Mouse (Mus musculus) hindbrain, embryonic 13.5 days (tissue): ENCODE measurements around the gene Cd200r3. TPM values are rescaled to one million over a fixed set of nuclear protein-coding genes. Genes with fewer than 3 reads are reported as not detected.

Source experiments
- ATAC-seq: fragments of 200-750 bp; cut with Nextera tagmentation; 2 replicates; pipeline ENCODE4 v1.8.0; 2017; ENCODE audit warnings: moderate TSS enrichment; ENCODE audit not compliant: low FRiP score
- H3K27ac ChIP-seq: fragments of 300-500 bp; sonication (generic); 2 replicates; pipeline ENCODE4 v1.5.1; 2015; ENCODE audit warnings: inconsistent platforms, mild to moderate bottlenecking, moderate library complexity
- H3K27me3 ChIP-seq: fragments of 300-500 bp; sonication (generic); 2 replicates; pipeline ENCODE4 v1.6.1; 2015; ENCODE audit warnings: mild to moderate bottlenecking, inconsistent platforms
- H3K36me3 ChIP-seq: fragments of 300-500 bp; sonication (generic); 2 replicates; pipeline ENCODE4 v1.6.1; 2015; ENCODE audit warnings: mild to moderate bottlenecking, inconsistent platforms
- H3K4me1 ChIP-seq: fragments of 300-500 bp; sonication (generic); replicated peaks from 2 replicates; pipeline ENCODE4 v1.6.1; 2015; ENCODE audit warnings: inconsistent platforms
- H3K4me2 ChIP-seq: fragments of 300-500 bp; sonication (generic); 2 replicates; pipeline ENCODE4 v1.6.1; 2015; ENCODE audit warnings: inconsistent platforms, mild to moderate bottlenecking, moderate library complexity
- H3K4me3 ChIP-seq: fragments of 300-500 bp; sonication (generic); 2 replicates; pipeline ENCODE4 v1.5.1; 2015; ENCODE audit warnings: mild to moderate bottlenecking, inconsistent platforms
- H3K9ac ChIP-seq: fragments of 300-500 bp; sonication (generic); 2 replicates; pipeline ENCODE4 v1.6.1; 2015; ENCODE audit warnings: mild to moderate bottlenecking, inconsistent platforms
- H3K9me3 ChIP-seq: fragments of 300-500 bp; sonication (generic); 2 replicates; pipeline ENCODE4 v1.6.1; 2016; ENCODE audit warnings: inconsistent platforms
- WGBS: fragments of 180-500 bp; shearing (Covaris S2); methylation state at CpG from one replicate; pipeline ENCODE4 v1.1.7; 2015; 5-methylcytosine and 5-hydroxymethylcytosine counted together
- polyA plus RNA-seq: library from polyadenylated mRNA; unstranded; fragments of >200 nt; fragmentation: Nextera tagmentation; extraction: Ambion mirVana; gene quantifications from 2 replicates; pipeline ENCODE4 v1.2.1, GENCODE M21; 2015

The Cd200r3 gene
- not detected in 2 replicates for polyA plus RNA-seq

GRCm38 (mm10) chr16:44943468-44943867 lies at the start of gene Cd200r3:
Gene Cd200r3 (plus strand): TSS chr16:44943678.
- ATAC-seq, result no peak
- no peak within 1 kb of the TSS for H3K27ac ChIP-seq
- H3K4me2 ChIP-seq, result no peak within 1 kb of the TSS
- H3K36me3 ChIP-seq, result no peaks in the 10 kb centered on the region
- H3K9me3 ChIP-seq, result no peaks in the 10 kb centered on the region
- 84% methylated on average over 3 of the region's 3 CpGs for WGBS
- H3K9ac ChIP-seq, result no peak within 1 kb of the TSS
- H3K4me1 ChIP-seq, result no peaks in the 10 kb centered on the region
- no peaks in the 10 kb centered on the region for H3K27me3 ChIP-seq
- H3K4me3 ChIP-seq, result no peak within 1 kb of the TSS

GRCm38 (mm10) chr16:44932016-44932415 lies 11.5 kb upstream of the Cd200r3 start:
- 94% methylated on average over 1 of the region's 1 CpGs for WGBS
- Histone ChIP-seq H3K27ac (no peak overlapping the region), H3K4me2 (no peak overlapping the region), H3K36me3 (no peaks in the 10 kb centered on the region), H3K9me3 (no peaks in the 10 kb centered on the region), H3K4me3 (no peak overlapping the region), H3K4me1 (no peaks in the 10 kb centered on the region), H3K9ac (no peak overlapping the region), H3K27me3 (no peaks in the 10 kb centered on the region)
- ATAC-seq, result no peak

GRCm38 (mm10) chr16:44951360-44952114 lies 8.1 kb downstream of the Cd200r3 start:
- no peak overlapping the region for H3K4me2 ChIP-seq
- no peaks in the 10 kb centered on the region for H3K36me3 ChIP-seq
- no peak for ATAC-seq
- H3K4me1 ChIP-seq, result no peaks in the 10 kb centered on the region
- no peaks in the 10 kb centered on the region for H3K9me3 ChIP-seq
- no peak overlapping the region for H3K4me3 ChIP-seq
- H3K27me3 ChIP-seq, result no peaks in the 10 kb centered on the region
- no peak overlapping the region for H3K27ac ChIP-seq
- no peak overlapping the region for H3K9ac ChIP-seq
- 70% methylated on average over 4 of the region's 4 CpGs for WGBS

- no peaks in the 10 kb centered on the region for H3K36me3 ChIP-seq
- H3K4me1 ChIP-seq, result no peaks in the 10 kb centered on the region
- no peak overlapping the region for H3K27ac ChIP-seq
- WGBS, result 90% methylated on average over 2 of the region's 2 CpGs
- no peaks in the 10 kb centered on the region for H3K27me3 ChIP-seq
- ATAC-seq, result no peak
- no peak overlapping the region for H3K4me2 ChIP-seq
- H3K9ac ChIP-seq, result no peak overlapping the region
- no peak overlapping the region for H3K4me3 ChIP-seq
- no peaks in the 10 kb centered on the region for H3K9me3 ChIP-seq
Observed at GRCm38 (mm10) chr16:44962296-44962695, 18.8 kb downstream of the Cd200r3 start.

- WGBS, result 79% methylated on average over 2 of the region's 2 CpGs
- no peak for ATAC-seq
- no peak overlapping the region for H3K27ac ChIP-seq
Observed at GRCm38 (mm10) chr16:44962777-44963176, 19.3 kb downstream of the Cd200r3 start.

GRCm38 (mm10) chr16:44964526-44965374 lies 21.3 kb downstream of the Cd200r3 start:
- H3K27ac ChIP-seq, result no peak overlapping the region
- WGBS, result 92% methylated on average over 6 of the region's 6 CpGs
- no peak overlapping the region for H3K9ac ChIP-seq
- H3K4me3 ChIP-seq, result no peak overlapping the region
- H3K4me2 ChIP-seq, result no peak overlapping the region
- no peaks in the 10 kb centered on the region for H3K27me3 ChIP-seq
- H3K36me3 ChIP-seq, result no peaks in the 10 kb centered on the region
- no peak for ATAC-seq
- no peaks in the 10 kb centered on the region for H3K4me1 ChIP-seq
- no peaks in the 10 kb centered on the region for H3K9me3 ChIP-seq

More at GRCm38 (mm10) chr16:44962777-44963176, 19.3 kb downstream of the Cd200r3 start:
- no peaks in the 10 kb centered on the region for H3K27me3 ChIP-seq
- H3K9me3 ChIP-seq, result no peaks in the 10 kb centered on the region
- no peak overlapping the region for H3K4me2 ChIP-seq
- H3K4me1 ChIP-seq, result no peaks in the 10 kb centered on the region
- H3K36me3 ChIP-seq, result no peaks in the 10 kb centered on the region
- H3K9ac ChIP-seq, result no peak overlapping the region
- no peak overlapping the region for H3K4me3 ChIP-seq

- Histone ChIP-seq H3K9me3 (no peaks in the 10 kb centered on the region), H3K4me2 (no peak overlapping the region), H3K27me3 (no peaks in the 10 kb centered on the region), H3K4me1 (no peaks in the 10 kb centered on the region), H3K36me3 (no peaks in the 10 kb centered on the region), H3K4me3 (no peak overlapping the region), H3K27ac (no peak overlapping the region), H3K9ac (no peak overlapping the region)
- ATAC-seq, result no peak
- WGBS, result 97% methylated on average over 8 of the region's 8 CpGs
Observed at GRCm38 (mm10) chr16:44965428-44965827, 21.9 kb downstream of the Cd200r3 start.

- Histone ChIP-seq H3K4me1 (no peaks in the 10 kb centered on the region), H3K4me2 (no peak overlapping the region), H3K4me3 (no peak overlapping the region), H3K36me3 (no peaks in the 10 kb centered on the region), H3K27ac (no peak overlapping the region), H3K9ac (no peak overlapping the region), H3K27me3 (no peaks in the 10 kb centered on the region), H3K9me3 (no peaks in the 10 kb centered on the region)
- no peak for ATAC-seq
- 80% methylated on average over 3 of the region's 3 CpGs for WGBS
Observed at GRCm38 (mm10) chr16:44965890-44966289, 22.4 kb downstream of the Cd200r3 start.

- 88% methylated on average over 4 of the region's 4 CpGs for WGBS
- no peak overlapping the region for H3K4me2 ChIP-seq
- ATAC-seq, result no peak
- H3K4me1 ChIP-seq, result no peaks in the 10 kb centered on the region
- H3K27ac ChIP-seq, result no peak overlapping the region
- no peaks in the 10 kb centered on the region for H3K36me3 ChIP-seq
- H3K27me3 ChIP-seq, result no peaks in the 10 kb centered on the region
- H3K4me3 ChIP-seq, result no peak overlapping the region
- H3K9me3 ChIP-seq, result no peaks in the 10 kb centered on the region
- H3K9ac ChIP-seq, result no peak overlapping the region
Observed at GRCm38 (mm10) chr16:44966891-44967290, 23.4 kb downstream of the Cd200r3 start.

GRCm38 (mm10) chr16:44968113-44968512 lies 24.6 kb downstream of the Cd200r3 start:
- WGBS, result 88% methylated on average over 3 of the region's 3 CpGs
- Histone ChIP-seq H3K27ac (no peak overlapping the region), H3K4me2 (no peak overlapping the region), H3K9ac (no peak overlapping the region), H3K27me3 (no peaks in the 10 kb centered on the region), H3K9me3 (no peaks in the 10 kb centered on the region), H3K4me3 (no peak overlapping the region), H3K4me1 (no peaks in the 10 kb centered on the region), H3K36me3 (no peaks in the 10 kb centered on the region)
- ATAC-seq, result no peak

- H3K27ac ChIP-seq, result no peak overlapping the region
- H3K9me3 ChIP-seq, result no peaks in the 10 kb centered on the region
- H3K36me3 ChIP-seq, result no peaks in the 10 kb centered on the region
- H3K27me3 ChIP-seq, result no peaks in the 10 kb centered on the region
- no peaks in the 10 kb centered on the region for H3K4me1 ChIP-seq
- no peak for ATAC-seq
- H3K4me2 ChIP-seq, result no peak overlapping the region
- no peak overlapping the region for H3K9ac ChIP-seq
- WGBS, result 66% methylated on average over 4 of the region's 4 CpGs
- H3K4me3 ChIP-seq, result no peak overlapping the region
Observed at GRCm38 (mm10) chr16:44970925-44971324, 27.4 kb downstream of the Cd200r3 start.

GRCm38 (mm10) chr16:44974042-44974441 lies 30.6 kb downstream of the Cd200r3 start:
- no peak for ATAC-seq
- H3K27me3 ChIP-seq, result no peaks in the 10 kb centered on the region

More at GRCm38 (mm10) chr16:44974042-44974441, 30.6 kb downstream of the Cd200r3 start:
- H3K9me3 ChIP-seq, result no peaks in the 10 kb centered on the region
- 78% methylated on average over 2 of the region's 2 CpGs for whole genome bisulfite sequencing
- no peaks in the 10 kb centered on the region for H3K4me1 ChIP-seq
- no peak overlapping the region for H3K4me3 ChIP-seq
- H3K36me3 ChIP-seq, result no peaks in the 10 kb centered on the region
- no peak overlapping the region for H3K27ac ChIP-seq
- H3K9ac ChIP-seq, result no peak overlapping the region
- H3K4me2 ChIP-seq, result no peak overlapping the region
